Mouse (Mus musculus): ENCODE results near the gene Zfp800.

DNA sequence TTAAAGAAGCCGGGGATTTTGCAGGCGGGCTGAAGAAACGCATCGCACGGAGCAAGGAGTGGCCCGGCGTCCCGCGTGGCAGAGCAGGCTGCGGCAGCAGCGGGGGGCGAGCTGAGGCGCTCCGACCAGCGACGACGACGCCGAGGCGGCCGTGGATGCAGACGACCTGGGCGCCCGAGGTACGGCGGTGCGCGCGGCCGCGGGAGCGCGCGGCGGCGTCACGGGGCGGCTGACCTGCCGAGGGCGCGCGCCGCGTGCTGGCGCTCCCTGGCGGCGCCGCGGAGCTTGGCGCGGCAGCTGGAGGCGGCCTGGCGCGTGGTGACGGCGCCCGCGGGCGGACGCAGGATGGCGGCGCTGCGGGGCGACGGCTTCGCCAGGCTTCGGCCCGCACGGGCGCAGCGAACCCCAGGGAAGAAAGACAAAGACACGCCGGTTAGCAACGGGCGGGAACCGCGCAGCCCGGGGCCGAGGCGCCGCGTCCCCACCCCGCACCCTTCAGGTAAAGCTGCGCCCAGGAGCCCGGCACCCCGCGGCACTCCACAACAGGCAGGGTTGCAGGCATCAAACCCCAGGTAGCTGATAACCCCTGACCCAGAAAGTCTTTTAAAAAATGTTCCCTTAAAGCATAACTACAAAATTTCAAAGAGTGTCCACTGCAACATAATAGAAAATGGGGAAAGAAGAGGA, 182.4 kb downstream of the Zfp800 start:
- TF ChIP-seq CTCF (IDR thresholded peaks at IDR 0.05; ENCODE audit: borderline replicate concordance, control insufficient read depth, extremely low read depth, insufficient read depth, low read length, poor library complexity), result peak; percentile 55; the same call in 1 of the 2 replicates
- 0 out of 2 replicates have a peak, but pooled peaks have one; percentile 49 for TF ChIP-seq POLR2A (IDR thresholded peaks at IDR 0.05; ENCODE audit: control insufficient read depth, extremely low read depth, insufficient read depth, low read length, poor library complexity)
